Mouse (Mus musculus): ENCODE results near the gene Secisbp2l.
A peak's percentile ranks its signal among the peaks of the same experiment; 100 is the strongest.

Secisbp2l gene

GRCm38 (mm10) chr2:125783868-125784267 lies 1.2 kb upstream of the Secisbp2l start:
- DNase-seq (ENCODE audit: low spot score) = no peak

GRCm38 (mm10) chr2:125781978-125782718 lies 522 bp downstream of the Secisbp2l start:
- no peak for DNase-seq (ENCODE audit: low spot score)

GRCm38 (mm10) chr2:125781006-125781405 lies 1.7 kb downstream of the Secisbp2l start:
- DNase-seq (ENCODE audit: low spot score) = no peak

GRCm38 (mm10) chr2:125778380-125778779 lies 4.3 kb downstream of the Secisbp2l start:
- no peak for DNase-seq (ENCODE audit: low spot score)

- no peak for DNase-seq (ENCODE audit: low spot score)
Measured at GRCm38 (mm10) chr2:125777018-125777417, 5.7 kb downstream of the Secisbp2l start.

GRCm38 (mm10) chr2:125775661-125776060 lies 7.0 kb downstream of the Secisbp2l start:
- no peak for DNase-seq (ENCODE audit: low spot score)

GRCm38 (mm10) chr2:125774846-125775245 lies 7.8 kb downstream of the Secisbp2l start:
- no peak for DNase-seq (ENCODE audit: low spot score)

GRCm38 (mm10) chr2:125765029-125765428 lies 17.6 kb downstream of the Secisbp2l start:
- DNase-seq (ENCODE audit: low spot score) = no peak

- no peak for DNase-seq (ENCODE audit: low spot score)
Measured at GRCm38 (mm10) chr2:125764531-125764930, 18.1 kb downstream of the Secisbp2l start.

- DNase-seq (ENCODE audit: low spot score) = no peak
Measured at GRCm38 (mm10) chr2:125749330-125749729, 33.3 kb downstream of the Secisbp2l start.

- DNase-seq (ENCODE audit: low spot score) = no peak
Measured at GRCm38 (mm10) chr2:125739338-125739737, 43.3 kb downstream of the Secisbp2l start.

GRCm38 (mm10) chr2:125738718-125739117 lies 44.0 kb downstream of the Secisbp2l start:
- DNase-seq (ENCODE audit: low spot score) = no peak

- DNase-seq (ENCODE audit: low spot score) = no peak
Measured at GRCm38 (mm10) chr2:125736025-125736343, 46.7 kb downstream of the Secisbp2l start.

GRCm38 (mm10) chr2:125735333-125736024 lies 47.2 kb downstream of the Secisbp2l start:
- no peak for DNase-seq (ENCODE audit: low spot score)

GRCm38 (mm10) chr2:125734741-125735140 lies 47.9 kb downstream of the Secisbp2l start:
- no peak for DNase-seq (ENCODE audit: low spot score)

- peak; percentile 98 for DNase-seq (ENCODE audit: low spot score)
Measured at GRCm38 (mm10) chr2:125731763-125732560, 50.7 kb downstream of the Secisbp2l start.

- no peak for DNase-seq (ENCODE audit: low spot score)
Measured at GRCm38 (mm10) chr2:125724546-125725114, 58.0 kb downstream of the Secisbp2l start.

GRCm38 (mm10) chr2:125724086-125724430 lies 58.6 kb downstream of the Secisbp2l start, which contains the start of gene Shc4:
TSS of gene Shc4 (minus strand) at chr2:125724148.
- no peak for DNase-seq (ENCODE audit: low spot score)

GRCm38 (mm10) chr2:125723408-125724085 lies 59.1 kb downstream of the Secisbp2l start:
- DNase-seq (ENCODE audit: low spot score) = peak; percentile 82

GRCm38 (mm10) chr2:125723086-125723407 lies 59.6 kb downstream of the Secisbp2l start:
- DNase-seq (ENCODE audit: low spot score) = no peak

- no peak for DNase-seq (ENCODE audit: low spot score)
Measured at GRCm38 (mm10) chr2:125716599-125716998, 66.1 kb downstream of the Secisbp2l start.

GRCm38 (mm10) chr2:125706510-125706921 lies 76.2 kb downstream of the Secisbp2l start:
- no peak for DNase-seq (ENCODE audit: low spot score)
